Mouse (Mus musculus) embryonic facial prominence, embryonic 11.5 days (tissue): ENCODE data around the gene Fam24b. TPM values are rescaled to one million over a fixed set of nuclear protein-coding genes. Genes with fewer than 3 reads are reported as not detected.

Experiments
- ATAC-seq: fragments of 200-750 bp; cut with Nextera tagmentation; replicated peaks from 2 replicates; pipeline ENCODE4 v1.8.0; 2017; ENCODE audit warnings: low read depth; ENCODE audit not compliant: insufficient number of reproducible peaks, low FRiP score, low TSS enrichment
- DNase-seq: peaks from one replicate; pipeline ENCODE4 v3.0.0-alpha.2; 2015; ENCODE audit warnings: low spot score
- H3K27ac ChIP-seq: fragments of 300-500 bp; sonication (generic); replicated peaks from 2 replicates; pipeline ENCODE4 v1.5.1; 2014; ENCODE audit warnings: mild to moderate bottlenecking, low read depth, low read length, control low read depth
- H3K27me3 ChIP-seq: fragments of 300-500 bp; sonication (generic); 2 replicates; pipeline ENCODE4 v1.6.1; 2014; ENCODE audit warnings: mild to moderate bottlenecking, low read length, moderate library complexity, mixed read lengths; ENCODE audit not compliant: control insufficient read depth, insufficient read depth
- H3K36me3 ChIP-seq: fragments of 300-500 bp; sonication (generic); replicated peaks from 2 replicates; pipeline ENCODE4 v1.6.1; 2014; ENCODE audit warnings: low read depth, mild to moderate bottlenecking, low read length, moderate library complexity, mixed read lengths; ENCODE audit not compliant: control insufficient read depth, insufficient read depth
- H3K4me1 ChIP-seq: fragments of 300-500 bp; sonication (generic); 2 replicates; pipeline ENCODE4 v1.6.1; 2014; ENCODE audit warnings: low read length, mixed read lengths; ENCODE audit not compliant: control insufficient read depth, insufficient read depth
- H3K4me2 ChIP-seq: fragments of 300-500 bp; sonication (generic); 2 replicates; pipeline ENCODE4 v1.6.1; 2014; ENCODE audit warnings: low read depth, mild to moderate bottlenecking, control low read depth, low read length, moderate library complexity
- H3K4me3 ChIP-seq: fragments of 300-500 bp; sonication (generic); 2 replicates; pipeline ENCODE4 v1.5.1; 2014; ENCODE audit warnings: low read depth, low read length, control low read depth
- H3K9ac ChIP-seq: fragments of 300-500 bp; sonication (generic); replicated peaks from 2 replicates; pipeline ENCODE4 v1.6.1; 2014; ENCODE audit warnings: mild to moderate bottlenecking, control low read depth, low read length
- H3K9me3 ChIP-seq: fragments of 300-500 bp; sonication (generic); replicated peaks from 2 replicates; pipeline ENCODE4 v1.6.1; 2016; ENCODE audit warnings: mild to moderate bottlenecking, low read length, inconsistent platforms, mixed read lengths; ENCODE audit not compliant: control insufficient read depth
- WGBS: fragments of 180-500 bp; shearing (Covaris S2); extraction: QIAGEN DNeasy Blood & Tissue Kit; methylation state at CpG from one replicate; pipeline ENCODE4 v1.1.7; 2014; 5-methylcytosine and 5-hydroxymethylcytosine counted together
- polyA plus RNA-seq: library from polyadenylated mRNA; unstranded; fragments of >200 nt; fragmentation: Nextera tagmentation; extraction: Ambion mirVana; gene quantifications from 2 replicates; pipeline ENCODE4 v1.2.1, GENCODE M21; 2014

Gene Fam24b
- not detected in 2 replicates for polyA plus RNA-seq

- 92% methylated on average over 5 of the region's 5 CpGs for WGBS
- Histone ChIP-seq H3K4me1 (no peaks in the 10 kb centered on the region), H3K4me2 (no peak within 1 kb of the TSS), H3K4me3 (no peak within 1 kb of the TSS), H3K9me3 (no peaks in the 10 kb centered on the region), H3K36me3 (no peaks in the 10 kb centered on the region), H3K27me3 (no peaks in the 10 kb centered on the region), H3K9ac (no peak within 1 kb of the TSS), H3K27ac (no peak within 1 kb of the TSS)
- ATAC-seq = no peak
- DNase-seq = no peak
Observed at GRCm38 (mm10) chr7:131329416-131329815, at the start of gene Fam24b. TSS of gene Fam24b (minus strand) at chr7:131329516.

- Histone ChIP-seq H3K36me3 (no peaks in the 10 kb centered on the region), H3K4me1 (no peaks in the 10 kb centered on the region), H3K9ac (no peak overlapping the region), H3K27ac (no peak overlapping the region), H3K4me3 (peak overlapping the region; percentile 72), H3K9me3 (no peaks in the 10 kb centered on the region), H3K4me2 (peak overlapping the region; percentile 62), H3K27me3 (no peaks in the 10 kb centered on the region)
- DNase-seq = peak; percentile 3
- ATAC-seq = no peak
- 74% methylated on average over 9 of the region's 9 CpGs for WGBS
Observed at GRCm38 (mm10) chr7:131371880-131372651, 42.8 kb upstream of the Fam24b start.

- H3K4me3 ChIP-seq = peak overlapping the region; percentile 72
- H3K27ac ChIP-seq = peak overlapping the region; percentile 89
- no peaks in the 10 kb centered on the region for H3K9me3 ChIP-seq
- no peak for ATAC-seq
- H3K4me2 ChIP-seq = peak overlapping the region; percentile 62
- H3K36me3 ChIP-seq = no peaks in the 10 kb centered on the region
- H3K4me1 ChIP-seq = no peaks in the 10 kb centered on the region
- peak overlapping the region; percentile 95 for H3K9ac ChIP-seq
- no peaks in the 10 kb centered on the region for H3K27me3 ChIP-seq
- DNase-seq = no peak
- WGBS = 14% methylated on average over 9 of the region's 9 CpGs
Observed at GRCm38 (mm10) chr7:131371470-131371860, 42.1 kb upstream of the Fam24b start.

- Histone ChIP-seq H3K27ac (peak within 1 kb of the TSS; percentile 89), H3K9ac (peak within 1 kb of the TSS; percentile 95), H3K4me2 (peak within 1 kb of the TSS; percentile 62), H3K4me1 (no peaks in the 10 kb centered on the region), H3K27me3 (no peaks in the 10 kb centered on the region), H3K9me3 (no peaks in the 10 kb centered on the region), H3K36me3 (no peaks in the 10 kb centered on the region), H3K4me3 (peak within 1 kb of the TSS; percentile 72)
- ATAC-seq (peak; percentile 93), DNase-seq (peak; percentile 93)
- 5% methylated on average over 47 of the region's 47 CpGs for WGBS
Observed at GRCm38 (mm10) chr7:131370648-131371469, 41.5 kb upstream of the Fam24b start, which contains the start of gene Pstk. TSS of gene Pstk (plus strand) at chr7:131371141.

- Histone ChIP-seq H3K27me3 (no peaks in the 10 kb centered on the region), H3K4me3 (no peak overlapping the region), H3K4me1 (no peaks in the 10 kb centered on the region), H3K4me2 (no peak overlapping the region), H3K27ac (no peak overlapping the region), H3K36me3 (no peaks in the 10 kb centered on the region), H3K9me3 (no peaks in the 10 kb centered on the region), H3K9ac (no peak overlapping the region)
- ATAC-seq (no peak), DNase-seq (no peak)
- 92% methylated on average over 8 of the region's 8 CpGs for WGBS
Observed at GRCm38 (mm10) chr7:131364131-131364530, 34.8 kb upstream of the Fam24b start.

DNA sequence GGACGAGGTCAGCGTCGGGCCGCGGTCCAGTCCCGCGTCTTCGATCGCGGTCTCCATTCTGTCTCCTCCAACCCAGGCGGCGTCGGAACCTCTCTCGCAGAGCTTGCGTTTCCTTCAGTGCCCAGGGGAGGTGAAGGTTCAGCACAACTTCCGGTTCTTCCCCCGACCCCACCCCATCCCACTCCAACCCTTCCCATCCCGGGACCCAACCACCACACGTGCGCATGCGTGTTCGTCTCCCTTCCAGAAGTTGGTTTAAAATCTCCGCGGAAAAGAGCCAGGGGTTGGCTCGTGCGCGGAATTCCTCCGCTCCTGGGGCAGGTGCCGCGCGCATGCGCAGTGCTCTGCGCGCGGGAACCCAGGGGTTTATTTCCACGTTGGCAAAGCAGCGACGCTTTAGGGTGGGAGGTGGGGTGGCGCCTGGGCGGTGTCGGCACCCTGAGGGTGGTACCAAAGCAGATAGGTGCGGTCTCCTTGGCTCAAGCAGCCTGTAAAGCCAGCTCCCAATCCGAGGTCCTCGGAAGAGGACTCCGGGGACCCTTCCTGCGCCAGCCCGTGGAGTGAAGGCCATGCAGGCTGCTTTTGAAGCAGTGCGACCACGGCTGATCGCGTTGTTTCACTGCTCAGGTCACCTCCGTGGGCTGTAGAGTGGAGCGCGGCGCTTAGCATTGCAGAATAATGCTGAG lies 33.4 kb upstream of the Fam24b start, which contains the start of gene 2310057M21Rik:
Gene 2310057M21Rik (minus strand): TSS at position 145 of the 686 bp plus-strand sequence.
- DNase-seq (peak; percentile 99), ATAC-seq (peak; percentile 97)
- Histone ChIP-seq H3K36me3 (peaks cover 2% of the 10 kb centered on the region; the same call in 1 of the 2 replicates), H3K4me2 (peak within 1 kb of the TSS; percentile 87), H3K4me1 (no peaks in the 10 kb centered on the region), H3K27ac (peak within 1 kb of the TSS; percentile 78), H3K9me3 (no peaks in the 10 kb centered on the region), H3K9ac (peak within 1 kb of the TSS; percentile 82), H3K27me3 (no peaks in the 10 kb centered on the region), H3K4me3 (peak within 1 kb of the TSS; percentile 74)
- under 1% methylated on average over 55 of the region's 55 CpGs for WGBS

DNA sequence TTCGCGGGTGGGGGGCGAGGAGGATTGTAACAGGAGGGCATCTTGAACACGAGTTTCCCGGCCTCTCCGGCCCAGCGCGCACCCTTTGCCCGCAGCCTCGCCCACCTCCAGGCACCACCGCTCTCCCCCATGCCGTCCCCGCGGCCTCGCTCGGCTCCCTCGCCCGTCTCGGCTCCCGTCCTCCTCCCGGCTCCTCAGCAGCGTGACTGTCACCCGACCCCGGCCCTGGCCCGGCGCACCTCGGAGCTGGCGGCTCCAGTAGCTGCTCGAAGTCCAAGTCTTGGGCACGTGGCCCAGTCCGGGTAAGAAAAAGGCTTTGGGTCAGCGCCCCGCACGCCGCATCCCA lies 32.9 kb upstream of the Fam24b start:
- under 1% methylated on average over 29 of the region's 35 CpGs for WGBS

More for the DNA sequence above, 32.9 kb upstream of the Fam24b start:
- Histone ChIP-seq H3K4me1 (no peaks in the 10 kb centered on the region), H3K4me3 (peak overlapping the region; percentile 74), H3K36me3 (peaks cover 2% of the 10 kb centered on the region; the same call in 1 of the 2 replicates), H3K27ac (peak overlapping the region; percentile 77), H3K9me3 (no peaks in the 10 kb centered on the region), H3K4me2 (peak overlapping the region; percentile 59), H3K27me3 (no peaks in the 10 kb centered on the region), H3K9ac (peak overlapping the region; percentile 82)
- ATAC-seq = peak; percentile 84
- no peak for DNase-seq
